Mouse (Mus musculus): Measurements from ENCODE around the gene Cpt2. TPM values are rescaled to one million over a fixed set of nuclear protein-coding genes. Genes with fewer than 3 reads are reported as not detected.

Cpt2 gene
- 7.9 and 11.0 TPM in 2 replicates for total RNA-seq (2012; rRNA removed)

- Histone ChIP-seq H3K4me1 (ENCODE audit: control insufficient read depth in 2 of 2, insufficient read depth in 2 of 2, low read length in 2 of 2, poor library complexity in 1 of 2) (no peaks in the 10 kb centered on the region), H3K27ac (ENCODE audit: insufficient read depth, low read depth, low read length, poor library complexity, severe bottlenecking) (no peak within 1 kb of the TSS), H3K4me3 (ENCODE audit: insufficient read depth in 1 of 2, low read depth in 1 of 2, low read length in 2 of 2, poor library complexity in 1 of 2, severe bottlenecking in 1 of 2) (peak within 1 kb of the TSS; percentile 79 to 92), H3K9me3 (ENCODE audit: control insufficient read depth, insufficient read depth, low read depth, low read length) (no peaks in the 10 kb centered on the region), H3K36me3 (ENCODE audit: control insufficient read depth, insufficient read depth, low read length, poor library complexity, severe bottlenecking) (no peaks in the 10 kb centered on the region), H3K9ac (ENCODE audit: insufficient read depth, low read depth, low read length, poor library complexity, severe bottlenecking) (peak within 1 kb of the TSS; percentile 88)
- DNase-seq (ENCODE audit: low read depth, low spot score), result peak; percentile 71
- in situ Hi-C loops (cut with MboI; ENCODE audit: low sequenced_read_pairs in 2 of 2, unreplicated experiment in 2 of 2), result no loop called here
- TF ChIP-seq HCFC1 (IDR thresholded peaks at IDR 0.05; ENCODE audit: borderline replicate concordance, insufficient read depth, low read length) (no peak), MAFK (IDR thresholded peaks at IDR 0.05; ENCODE audit: insufficient read depth, low read depth, low read length) (no peak), ZNF384 (IDR thresholded peaks at IDR 0.05; ENCODE audit: low read depth, low read length) (no peak), ZC3H11A (IDR thresholded peaks at IDR 0.05; ENCODE audit: borderline replicate concordance, low read depth, low read length) (no peak), CHD2 (IDR thresholded peaks at IDR 0.05; ENCODE audit: low read depth, low read length) (no peak)
Measured at GRCm38 (mm10) chr4:107923145-107923802, at the start of gene Cpt2. Gene Cpt2 (minus strand): TSS chr4:107923610.

DNA sequence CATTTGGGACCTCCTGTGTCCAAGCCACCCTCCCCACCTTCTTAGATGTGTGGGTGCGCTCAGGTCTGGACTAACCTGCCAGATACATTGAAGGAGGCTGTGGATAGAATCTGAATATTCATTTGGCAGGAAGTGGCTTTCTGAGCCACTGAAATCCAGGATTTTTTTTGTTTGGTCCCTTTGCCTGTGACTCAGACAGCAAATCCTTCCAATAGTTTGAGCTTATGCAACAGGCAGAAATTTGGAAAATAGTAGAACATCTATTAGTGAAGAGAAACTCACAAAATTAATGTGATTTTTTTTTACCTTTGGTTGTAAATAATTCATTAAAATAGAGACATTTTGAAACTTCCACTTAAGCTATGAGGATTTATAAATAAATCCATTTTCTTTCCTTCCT lies 47.8 kb upstream of the Cpt2 start:
- H3K4me1 ChIP-seq (ENCODE audit: control insufficient read depth in 2 of 2, insufficient read depth in 2 of 2, low read length in 2 of 2, poor library complexity in 1 of 2), result peaks cover 3 to 12% of the 10 kb centered on the region in 2 experiments; a peak in 1 of 4 replicates
- TF ChIP-seq ZC3H11A (IDR thresholded peaks at IDR 0.05; ENCODE audit: borderline replicate concordance, low read depth, low read length), result no peak
- TF ChIP-seq HCFC1 (IDR thresholded peaks at IDR 0.05; ENCODE audit: borderline replicate concordance, insufficient read depth, low read length), result no peak
- no peak for TF ChIP-seq MAFK (IDR thresholded peaks at IDR 0.05; ENCODE audit: insufficient read depth, low read depth, low read length)
- TF ChIP-seq CHD2 (IDR thresholded peaks at IDR 0.05; ENCODE audit: low read depth, low read length), result no peak
- no peak for TF ChIP-seq ZNF384 (IDR thresholded peaks at IDR 0.05; ENCODE audit: low read depth, low read length)
- H3K4me3 ChIP-seq (ENCODE audit: insufficient read depth in 1 of 2, low read depth in 1 of 2, low read length in 2 of 2, poor library complexity in 1 of 2, severe bottlenecking in 1 of 2), result no peak overlapping the region
- no peak overlapping the region for H3K9ac ChIP-seq (ENCODE audit: insufficient read depth, low read depth, low read length, poor library complexity, severe bottlenecking)
- no peaks in the 10 kb centered on the region for H3K36me3 ChIP-seq (ENCODE audit: control insufficient read depth, insufficient read depth, low read length, poor library complexity, severe bottlenecking)
- DNase-seq (ENCODE audit: low read depth, low spot score), result no peak
- no peak overlapping the region for H3K27ac ChIP-seq (ENCODE audit: insufficient read depth, low read depth, low read length, poor library complexity, severe bottlenecking)
- in situ Hi-C loops (cut with MboI; ENCODE audit: low sequenced_read_pairs in 2 of 2, unreplicated experiment in 2 of 2), result no loop called here
- no peaks in the 10 kb centered on the region for H3K9me3 ChIP-seq (ENCODE audit: control insufficient read depth, insufficient read depth, low read depth, low read length)

DNA sequence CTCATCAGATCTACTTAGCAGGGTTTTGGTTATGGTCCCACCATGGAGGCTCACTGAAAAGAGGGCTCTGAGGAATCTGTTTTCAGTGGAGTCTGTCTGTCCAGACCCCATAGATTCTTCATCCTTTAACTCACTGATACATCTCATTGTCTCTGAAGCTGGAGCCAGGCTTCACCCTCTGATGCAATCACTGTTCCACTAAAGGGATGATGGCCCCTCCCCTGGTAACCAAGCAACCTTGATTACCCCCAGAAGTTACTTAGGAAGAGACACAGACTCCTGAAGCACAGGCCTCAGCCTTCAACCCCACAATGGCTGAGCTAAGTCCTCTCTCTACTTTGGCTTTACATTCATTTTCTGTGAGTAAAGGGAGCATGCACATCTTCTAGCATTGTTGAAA lies 46.4 kb upstream of the Cpt2 start:
- TF ChIP-seq MAFK (IDR thresholded peaks at IDR 0.05; ENCODE audit: insufficient read depth, low read depth, low read length), result no peak
- TF ChIP-seq ZNF384 (IDR thresholded peaks at IDR 0.05; ENCODE audit: low read depth, low read length), result no peak
- no peak for TF ChIP-seq HCFC1 (IDR thresholded peaks at IDR 0.05; ENCODE audit: borderline replicate concordance, insufficient read depth, low read length)
- no peak for TF ChIP-seq ZC3H11A (IDR thresholded peaks at IDR 0.05; ENCODE audit: borderline replicate concordance, low read depth, low read length)
- TF ChIP-seq CHD2 (IDR thresholded peaks at IDR 0.05; ENCODE audit: low read depth, low read length), result no peak
- no peak overlapping the region for H3K9ac ChIP-seq (ENCODE audit: insufficient read depth, low read depth, low read length, poor library complexity, severe bottlenecking)
- no peaks in the 10 kb centered on the region for H3K9me3 ChIP-seq (ENCODE audit: control insufficient read depth, insufficient read depth, low read depth, low read length)
- in situ Hi-C loops (cut with MboI; ENCODE audit: low sequenced_read_pairs in 2 of 2, unreplicated experiment in 2 of 2), result no loop called here
- DNase-seq (ENCODE audit: low read depth, low spot score), result no peak
- H3K4me3 ChIP-seq (ENCODE audit: insufficient read depth in 1 of 2, low read depth in 1 of 2, low read length in 2 of 2, poor library complexity in 1 of 2, severe bottlenecking in 1 of 2), result no peak overlapping the region
- H3K36me3 ChIP-seq (ENCODE audit: control insufficient read depth, insufficient read depth, low read length, poor library complexity, severe bottlenecking), result no peaks in the 10 kb centered on the region
- no peak overlapping the region for H3K27ac ChIP-seq (ENCODE audit: insufficient read depth, low read depth, low read length, poor library complexity, severe bottlenecking)
- H3K4me1 ChIP-seq (ENCODE audit: control insufficient read depth in 2 of 2, insufficient read depth in 2 of 2, low read length in 2 of 2, poor library complexity in 1 of 2), result peaks cover 3 to 16% of the 10 kb centered on the region in 2 experiments; a peak in 1 of 4 replicates

- TF ChIP-seq MAFK (IDR thresholded peaks at IDR 0.05; ENCODE audit: insufficient read depth, low read depth, low read length) (no peak), CHD2 (IDR thresholded peaks at IDR 0.05; ENCODE audit: low read depth, low read length) (no peak), ZNF384 (IDR thresholded peaks at IDR 0.05; ENCODE audit: low read depth, low read length) (no peak), HCFC1 (IDR thresholded peaks at IDR 0.05; ENCODE audit: borderline replicate concordance, insufficient read depth, low read length) (no peak), ZC3H11A (IDR thresholded peaks at IDR 0.05; ENCODE audit: borderline replicate concordance, low read depth, low read length) (no peak)
- no peak within 1 kb of the TSS for H3K9ac ChIP-seq (ENCODE audit: insufficient read depth, low read depth, low read length, poor library complexity, severe bottlenecking)
- no peaks in the 10 kb centered on the region for H3K36me3 ChIP-seq (ENCODE audit: control insufficient read depth, insufficient read depth, low read length, poor library complexity, severe bottlenecking)
- H3K4me3 ChIP-seq (ENCODE audit: insufficient read depth in 1 of 2, low read depth in 1 of 2, low read length in 2 of 2, poor library complexity in 1 of 2, severe bottlenecking in 1 of 2), result no peak within 1 kb of the TSS
- peaks cover 3 to 16% of the 10 kb centered on the region in 2 experiments; a peak in 1 of 4 replicates for H3K4me1 ChIP-seq (ENCODE audit: control insufficient read depth in 2 of 2, insufficient read depth in 2 of 2, low read length in 2 of 2, poor library complexity in 1 of 2)
- DNase-seq (ENCODE audit: low read depth, low spot score), result no peak
- no peak within 1 kb of the TSS for H3K27ac ChIP-seq (ENCODE audit: insufficient read depth, low read depth, low read length, poor library complexity, severe bottlenecking)
- no peaks in the 10 kb centered on the region for H3K9me3 ChIP-seq (ENCODE audit: control insufficient read depth, insufficient read depth, low read depth, low read length)
- in situ Hi-C loops (cut with MboI; ENCODE audit: low sequenced_read_pairs in 2 of 2, unreplicated experiment in 2 of 2), result no loop called here
Measured at GRCm38 (mm10) chr4:107967966-107968682, 44.7 kb upstream of the Cpt2 start, which contains the start of gene Slc1a7. Gene Slc1a7 (plus strand): TSS chr4:107968332.
